Mouse (Mus musculus): ENCODE data around the gene Lrp2. TPM values are rescaled to one million over a fixed set of nuclear protein-coding genes. Genes with fewer than 3 reads are reported as not detected.

Lrp2 gene
- total and polyA plus RNA-seq, 3 experiments = 0.01 TPM; not detected in 2

DNA sequence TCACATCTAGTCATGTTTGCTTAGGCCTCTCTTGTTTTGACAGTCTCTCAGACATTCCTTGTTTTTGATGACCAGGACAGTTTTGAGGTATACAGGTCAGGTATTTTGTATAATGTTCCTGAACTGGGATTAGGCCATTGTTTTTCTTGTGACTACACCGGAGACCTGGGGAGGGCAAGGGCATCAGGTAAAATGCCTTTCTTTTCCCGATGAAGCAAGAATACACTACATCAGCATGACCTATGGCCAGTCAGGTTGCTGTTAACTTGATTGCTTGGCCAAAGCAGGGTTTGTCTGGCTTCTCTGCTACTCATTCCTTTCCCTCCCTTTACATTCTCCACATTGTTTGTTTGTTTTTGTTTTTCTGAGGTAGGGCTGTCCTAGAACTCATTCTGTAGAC is 7.3 kb upstream of the Lrp2 start:
- no peaks in the 10 kb centered on the region for H3K9me3 ChIP-seq (replicated peaks; ENCODE audit: insufficient read depth, low read length)
- H3K9ac ChIP-seq (ENCODE audit: control insufficient read depth, low read depth, low read length, poor library complexity, severe bottlenecking) = no peak overlapping the region
- H3K79me2 ChIP-seq (ENCODE audit: control insufficient read depth, insufficient read depth, low read length, poor library complexity) = no peaks in the 10 kb centered on the region
- H3K4me3 ChIP-seq (ENCODE audit: control insufficient read depth in 1 of 2, insufficient read depth in 1 of 2, low read depth in 2 of 2, low read length in 2 of 2) = no peak overlapping the region
- no peaks in the 10 kb centered on the region for H3K4me1 ChIP-seq (ENCODE audit: control insufficient read depth in 1 of 2, insufficient read depth in 2 of 2, low read length in 2 of 2)
- no peak overlapping the region for H3K27ac ChIP-seq (ENCODE audit: control insufficient read depth, low read depth, low read length)
- TF ChIP-seq USF1 (IDR thresholded peaks at IDR 0.05; ENCODE audit: low read depth, low read length) = no peak
- no peak for TF ChIP-seq RCOR1 (IDR thresholded peaks at IDR 0.05; ENCODE audit: low read depth, low read length)
- TF ChIP-seq TCF12 (IDR thresholded peaks at IDR 0.05; ENCODE audit: low read depth, low read length) = no peak
- no peak for TF ChIP-seq SIN3A (IDR thresholded peaks at IDR 0.05; ENCODE audit: low read length)
- no peak for TF ChIP-seq USF2 (IDR thresholded peaks at IDR 0.05; ENCODE audit: borderline replicate concordance in 1 of 2, insufficient read depth in 1 of 2, low read depth in 1 of 2, low read length in 2 of 2)
- no peak for TF ChIP-seq ZNF384 (IDR thresholded peaks at IDR 0.05; ENCODE audit: low read depth, low read length)
- no peak for TF ChIP-seq MAX (IDR thresholded peaks at IDR 0.05; ENCODE audit: low read length)
- no peak for TF ChIP-seq MXI1 (IDR thresholded peaks at IDR 0.05; ENCODE audit: low read depth, low read length)
- no peak for TF ChIP-seq ELF1 (IDR thresholded peaks at IDR 0.05; ENCODE audit: low read depth, low read length)
- TF ChIP-seq GATA1 (IDR thresholded peaks at IDR 0.05; ENCODE audit: low read depth, low read length) = no peak
- no peak for TF ChIP-seq CTCF (IDR thresholded peaks at IDR 0.05 in 2 of 3, conservative IDR thresholded peaks at IDR 0.05 in 1 of 3; ENCODE audit: control insufficient read depth in 1 of 3, insufficient read depth in 1 of 3, low read depth in 2 of 3, low read length in 3 of 3, poor library complexity in 1 of 3, severe bottlenecking in 1 of 3)
- TF ChIP-seq E2F4 (IDR thresholded peaks at IDR 0.05; ENCODE audit: borderline replicate concordance, low read depth, low read length) = no peak
- no peak for TF ChIP-seq CHD1 (IDR thresholded peaks at IDR 0.05; ENCODE audit: low read depth, low read length)
- H3K36me3 ChIP-seq (ENCODE audit: control insufficient read depth in 1 of 2, insufficient read depth in 2 of 2, low read length in 2 of 2) = no peaks in the 10 kb centered on the region
- H3K27me3 ChIP-seq (ENCODE audit: control insufficient read depth in 1 of 2, insufficient read depth in 2 of 2, low read length in 2 of 2) = no peaks in the 10 kb centered on the region; a peak in 1 of 4 replicates
- DNase-seq (ENCODE audit: low read depth, low spot score) = no peak

DNA sequence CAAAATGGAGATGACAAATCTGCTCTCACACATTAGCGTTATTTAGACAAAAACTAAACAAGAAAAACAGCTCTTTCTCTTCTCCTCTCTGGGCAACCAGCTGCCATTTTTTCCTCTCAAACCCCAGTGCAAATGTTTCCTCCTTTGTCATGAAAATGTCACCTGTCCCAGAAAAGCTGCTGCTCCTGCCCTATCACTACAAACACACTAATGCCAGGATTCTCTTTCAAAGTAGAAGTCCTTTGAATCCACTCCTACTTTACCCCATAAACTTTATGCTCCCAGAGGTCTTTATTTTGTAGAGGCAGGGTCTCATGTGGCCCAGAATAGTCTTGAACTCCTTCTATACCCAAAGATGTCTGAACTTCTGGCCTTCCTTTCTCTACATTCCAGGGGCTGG is 6.7 kb upstream of the Lrp2 start:
- TF ChIP-seq MYB (IDR thresholded peaks at IDR 0.05; ENCODE audit: low read depth, low read length) (no peak), ELF1 (IDR thresholded peaks at IDR 0.05; ENCODE audit: low read depth, low read length) (no peak), SMC3 (IDR thresholded peaks at IDR 0.05; ENCODE audit: low read depth, low read length) (no peak), NELFE (IDR thresholded peaks at IDR 0.05; ENCODE audit: low read depth, low read length) (no peak), BHLHE40 (IDR thresholded peaks at IDR 0.05; ENCODE audit: borderline replicate concordance, low read depth, low read length) (no peak), RCOR1 (IDR thresholded peaks at IDR 0.05; ENCODE audit: low read depth, low read length) (no peak), MAFK (IDR thresholded peaks at IDR 0.05; ENCODE audit: borderline replicate concordance, low read depth, low read length) (no peak), MAZ (IDR thresholded peaks at IDR 0.05; ENCODE audit: low read depth, low read length) (no peak), POLR2AphosphoS5 (IDR thresholded peaks at IDR 0.05; ENCODE audit: borderline replicate concordance, low read depth, low read length) (no peak)
- Histone ChIP-seq H3K27me3 (ENCODE audit: control insufficient read depth in 1 of 2, insufficient read depth in 2 of 2, low read length in 2 of 2) (no peaks in the 10 kb centered on the region; a peak in 1 of 4 replicates), H3K36me3 (ENCODE audit: control insufficient read depth in 1 of 2, insufficient read depth in 2 of 2, low read length in 2 of 2) (no peaks in the 10 kb centered on the region), H3K9me3 (replicated peaks; ENCODE audit: insufficient read depth, low read length) (no peaks in the 10 kb centered on the region), H3K4me1 (ENCODE audit: control insufficient read depth in 1 of 2, insufficient read depth in 2 of 2, low read length in 2 of 2) (no peaks in the 10 kb centered on the region), H3K79me2 (ENCODE audit: control insufficient read depth, insufficient read depth, low read length, poor library complexity) (no peaks in the 10 kb centered on the region), H3K9ac (ENCODE audit: control insufficient read depth, low read depth, low read length, poor library complexity, severe bottlenecking) (no peak overlapping the region), H3K4me3 (ENCODE audit: control insufficient read depth in 1 of 2, insufficient read depth in 1 of 2, low read depth in 2 of 2, low read length in 2 of 2) (no peak overlapping the region), H3K27ac (ENCODE audit: control insufficient read depth, low read depth, low read length) (no peak overlapping the region)
- DNase-seq (ENCODE audit: low read depth, low spot score) = no peak

Measured in MEL (cell line).